19 mouse cellular contexts compared by ENCODE assay signal in genomic region chr12:79619009-79619408, GRCm38 (mm10).
DNase-seq lines count a peak whose midpoint lies in the region; ATAC-seq and TF ChIP-seq lines count a peak whose summit lies in the region.
"Had no signal": no experiment of that assay in that cellular context is flagged by ENCODE, and none has a peak within 500 bp of the region (broad histone marks: within the 10 kb centered on the region; RNA-seq: fewer than 3 reads in every experiment).

No protein-coding gene starts in this region.

- H3K27me3 ChIP-seq in heart, postnatal 0 days (ENCODE audit: control insufficient read depth, insufficient read depth, low read length) = no peaks in the 10 kb centered on the region
- H3K27me3 ChIP-seq in heart, embryonic 12.5 days (replicated peaks) = no peaks in the 10 kb centered on the region
- no peaks in the 10 kb centered on the region for H3K27me3 ChIP-seq in liver, postnatal 0 days (ENCODE audit: insufficient read depth, low read length)
- H3K27me3 ChIP-seq in liver, embryonic 11.5 days (replicated peaks; ENCODE audit: control insufficient read depth, insufficient read depth, low read length) = no peaks in the 10 kb centered on the region
- no peaks in the 10 kb centered on the region for H3K27me3 ChIP-seq in cerebellum, adult 2 months (ENCODE audit: control insufficient read depth, insufficient read depth, low read length)
- H3K27me3 ChIP-seq: neural tube, embryonic 12.5 days had no signal

- no peak overlapping the region for H3K4me2 ChIP-seq in heart, postnatal 0 days (ENCODE audit: low read depth, low read length)
- H3K4me2 ChIP-seq in heart, embryonic 12.5 days = no peak overlapping the region
- H3K4me2 ChIP-seq in liver, postnatal 0 days (ENCODE audit: low read depth, low read length) = no peak overlapping the region
- H3K4me2 ChIP-seq in liver, embryonic 11.5 days = no peak overlapping the region
- H3K4me2 ChIP-seq: neural tube, embryonic 12.5 days had no signal

- peak; percentile 34 for TF ChIP-seq CTCF in heart, postnatal 0 days (IDR thresholded peaks at IDR 0.05; ENCODE audit: low read depth)
- peak; percentile 41 for TF ChIP-seq CTCF in liver, postnatal 0 days (IDR thresholded peaks at IDR 0.05; ENCODE audit: low read depth)
- no peak for TF ChIP-seq CTCF in cerebellum, adult 2 months (IDR thresholded peaks at IDR 0.05; ENCODE audit: borderline replicate concordance, insufficient read depth, low read depth, low read length)

- no peak overlapping the region for H3K9ac ChIP-seq in heart, postnatal 0 days (replicated peaks; ENCODE audit: low read depth, low read length)
- H3K9ac ChIP-seq in heart, embryonic 12.5 days = no peak overlapping the region
- H3K9ac ChIP-seq in liver, postnatal 0 days (replicated peaks) = no peak overlapping the region
- no peak overlapping the region for H3K9ac ChIP-seq in liver, embryonic 11.5 days (ENCODE audit: low read depth, low read length)
- H3K9ac ChIP-seq: neural tube, embryonic 12.5 days had no signal

- no peak for TF ChIP-seq POLR2A in cerebellum, adult 2 months (IDR thresholded peaks at IDR 0.05; ENCODE audit: borderline replicate concordance, insufficient read depth, low read length)

- DNase-seq in heart, postnatal 0 days (ENCODE audit: low spot score) = no peak
- no peak for DNase-seq in liver, postnatal 0 days
- DNase-seq in liver, embryonic 11.5 days (ENCODE audit: low spot score) = no peak
- DNase-seq in CD4-positive, CD25-positive, alpha-beta regulatory T cell, adult 2 months (ENCODE audit: low read depth, low spot score) = peak; percentile 66
- DNase-seq in cerebellum, adult 8-10 months = no peak
- no peak for DNase-seq in cerebellum, adult 2 months
- DNase-seq: adrenal gland, adult 8-10 months; cerebellum, postnatal 25 days; gastrocnemius, adult 2 months; heart, postnatal 4 days; kidney, adult 9 months; layer of hippocampus, postnatal 36 days; lung, adult 18-20 months had no signal

- H3K4me3 ChIP-seq in heart, postnatal 0 days (ENCODE audit: low read depth, low read length) = no peak overlapping the region
- no peak overlapping the region for H3K4me3 ChIP-seq in heart, embryonic 12.5 days
- no peak overlapping the region for H3K4me3 ChIP-seq in liver, postnatal 0 days (ENCODE audit: low read depth, low read length)
- no peak overlapping the region for H3K4me3 ChIP-seq in liver, embryonic 11.5 days (ENCODE audit: low read depth, low read length)
- H3K4me3 ChIP-seq in cerebellum, adult 2 months (replicated peaks; ENCODE audit: insufficient read depth, low read depth, low read length) = no peak overlapping the region
- H3K4me3 ChIP-seq: forebrain, embryonic 10.5 days; gastrocnemius, adult 2 months; midbrain, embryonic 10.5 days; neural tube, embryonic 12.5 days had no signal

- no peak overlapping the region for H3K27ac ChIP-seq in heart, postnatal 0 days (ENCODE audit: low read depth)
- no peak overlapping the region for H3K27ac ChIP-seq in heart, embryonic 12.5 days (ENCODE audit: poor library complexity, severe bottlenecking)
- H3K27ac ChIP-seq in liver, postnatal 0 days (ENCODE audit: low read depth) = no peak overlapping the region
- H3K27ac ChIP-seq in liver, embryonic 11.5 days (ENCODE audit: low read depth, low read length) = no peak overlapping the region
- H3K27ac ChIP-seq in cerebellum, adult 2 months (ENCODE audit: insufficient read depth, low read length) = no peak overlapping the region
- H3K27ac ChIP-seq: forebrain, embryonic 10.5 days; gastrocnemius, adult 2 months; midbrain, embryonic 10.5 days; neural tube, embryonic 12.5 days had no signal

- TF ChIP-seq EP300 in heart, postnatal 0 days (IDR thresholded peaks at IDR 0.05; ENCODE audit: low read depth) = no peak
- no peak for TF ChIP-seq EP300 in liver, postnatal 0 days (IDR thresholded peaks at IDR 0.05; ENCODE audit: low read depth)

- ATAC-seq in heart, postnatal 0 days (ENCODE audit: insufficient read depth, low read depth) = no peak
- ATAC-seq in heart, embryonic 12.5 days (ENCODE audit: insufficient number of reproducible peaks, low FRiP score) = no peak
- no peak for ATAC-seq in liver, postnatal 0 days
- no peak for ATAC-seq in liver, embryonic 11.5 days (replicated peaks; ENCODE audit: low FRiP score)
- ATAC-seq in inflammation-experienced regulatory T-cells, adult 6 months = peak; percentile 33
- ATAC-seq: hindbrain, embryonic 16.5 days had no signal

- WGBS in heart, postnatal 0 days = 75% methylated on average over 1 of the region's 1 CpGs
- 89% methylated on average over 1 of the region's 1 CpGs for WGBS in heart, embryonic 12.5 days
- 93% methylated on average over 1 of the region's 1 CpGs for WGBS in liver, postnatal 0 days (ENCODE audit: insufficient replicate concordance)
- WGBS in liver, embryonic 11.5 days = 83% methylated on average over 1 of the region's 1 CpGs
- 80% methylated on average over 1 of the region's 1 CpGs for WGBS in cerebellum, adult 2 months

- no peaks in the 10 kb centered on the region for H3K36me3 ChIP-seq in heart, postnatal 0 days (replicated peaks; ENCODE audit: control insufficient read depth, insufficient read depth, low read length)
- H3K36me3 ChIP-seq in heart, embryonic 12.5 days = no peaks in the 10 kb centered on the region
- H3K36me3 ChIP-seq in liver, postnatal 0 days (replicated peaks; ENCODE audit: insufficient read depth, low read length) = no peaks in the 10 kb centered on the region
- H3K36me3 ChIP-seq in liver, embryonic 11.5 days (ENCODE audit: control insufficient read depth, insufficient read depth, low read length) = no peaks in the 10 kb centered on the region
- H3K36me3 ChIP-seq: forebrain, embryonic 10.5 days; midbrain, embryonic 10.5 days; neural tube, embryonic 12.5 days had no signal

- no peaks in the 10 kb centered on the region for H3K9me3 ChIP-seq in heart, postnatal 0 days (replicated peaks; ENCODE audit: control insufficient read depth, low read length)
- no peaks in the 10 kb centered on the region for H3K9me3 ChIP-seq in heart, embryonic 12.5 days (replicated peaks)
- no peaks in the 10 kb centered on the region for H3K9me3 ChIP-seq in liver, postnatal 0 days (ENCODE audit: low read length)
- H3K9me3 ChIP-seq in liver, embryonic 11.5 days (ENCODE audit: control insufficient read depth, low read length) = no peaks in the 10 kb centered on the region
- H3K9me3 ChIP-seq: forebrain, embryonic 10.5 days; midbrain, embryonic 10.5 days; neural tube, embryonic 12.5 days had no signal

- H3K4me1 ChIP-seq in heart, postnatal 0 days (ENCODE audit: control insufficient read depth, insufficient read depth) = peaks cover 9% of the 10 kb centered on the region
- H3K4me1 ChIP-seq in heart, embryonic 12.5 days (replicated peaks) = peaks cover 9% of the 10 kb centered on the region
- H3K4me1 ChIP-seq in liver, postnatal 0 days (ENCODE audit: insufficient read depth) = peaks cover 5% of the 10 kb centered on the region; the same call in 1 of the 2 replicates
- H3K4me1 ChIP-seq in liver, embryonic 11.5 days (replicated peaks; ENCODE audit: control insufficient read depth, insufficient read depth, low read length) = no peaks in the 10 kb centered on the region
- H3K4me1 ChIP-seq in cerebellum, adult 2 months (ENCODE audit: control insufficient read depth, insufficient read depth, low read length) = no peaks in the 10 kb centered on the region
